Mouse (Mus musculus): ENCODE results near the gene Nat8l. TPM values are rescaled to one million over a fixed set of nuclear protein-coding genes. Genes with fewer than 3 reads are reported as not detected.
"Not testable (repeated sequence)": the region's sequence is repeated elsewhere in the genome, so short reads cannot be mapped to it uniquely, and the experiment has no call there.

Gene Nat8l
- total RNA-seq (2012; rRNA removed): 0.04 TPM in 1 of 2 replicates, not detected in the other
- not detected in 2 replicates for total RNA-seq (2014; rRNA removed)
- not detected in 2 replicates for polyA plus RNA-seq (2012; ENCODE audit: insufficient read length, low read depth)

DNA sequence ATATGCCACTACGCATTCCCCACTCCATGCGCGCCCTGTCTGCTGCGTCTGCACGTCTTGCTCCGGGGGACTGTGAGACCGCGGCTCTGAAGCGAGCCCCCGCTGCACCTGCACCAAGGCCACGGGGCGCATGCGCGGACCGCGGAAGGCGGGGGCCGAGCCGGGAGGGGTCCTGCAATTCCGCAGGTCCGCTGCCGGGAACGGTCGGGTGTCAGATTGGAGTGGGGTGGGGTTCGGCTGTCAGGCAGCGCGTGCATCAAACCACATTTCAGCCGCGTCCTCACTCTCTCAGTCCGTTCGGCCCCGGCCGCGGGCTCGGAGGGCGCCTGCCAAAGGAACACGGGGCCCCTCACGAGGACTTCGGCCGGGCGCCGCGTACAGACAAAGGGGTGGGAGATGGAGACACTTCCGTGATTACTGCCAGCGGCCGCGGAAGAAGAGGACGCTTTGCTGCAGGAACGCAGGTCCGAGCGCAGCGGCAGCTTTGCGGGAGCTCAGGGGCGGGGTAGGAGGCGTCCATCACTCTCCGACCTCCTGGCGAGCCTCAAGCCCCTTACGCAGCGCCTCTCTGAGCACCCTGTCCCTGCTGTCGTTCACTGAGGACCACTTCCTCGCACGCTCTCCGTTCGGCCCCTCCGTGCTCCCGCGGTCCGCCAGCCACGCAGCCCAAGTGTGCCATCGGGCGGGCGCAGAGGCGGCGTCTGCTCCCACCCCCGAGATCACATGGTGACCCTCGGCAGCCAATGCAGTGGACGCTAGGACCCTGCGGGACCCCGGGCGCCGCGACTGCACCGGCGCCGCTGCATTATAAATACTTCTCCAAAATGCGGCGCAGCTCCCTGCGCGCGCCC is at the start of gene Nat8l:
Gene Nat8l (plus strand): TSS at position 142 of the 851 bp plus-strand sequence.
- H3K4me3 ChIP-seq (replicated peaks in 1 of 3; ENCODE audit: low read depth in 2 of 3, low read length in 2 of 3, poor library complexity in 1 of 3): no peak within 1 kb of the TSS
- no peaks in the 10 kb centered on the region for H3K79me2 ChIP-seq (replicated peaks; ENCODE audit: control insufficient read depth, extremely low read depth, insufficient read depth, poor library complexity, severe bottlenecking)
- no peaks in the 10 kb centered on the region for H3K36me3 ChIP-seq (replicated peaks in 1 of 2; ENCODE audit: control insufficient read depth in 1 of 2, insufficient read depth in 1 of 2, low read length in 1 of 2)
- in situ Hi-C loops (cut with MboI; ENCODE audit: low pct_ligation_motif_present, low pct_unique_long_range_greater_than_20kb, low sequenced_read_pairs) (no loop called here), dilution Hi-C loops (cut with MboI; ENCODE audit: extremely low pct_ligation_motif_present, extremely low pct_unique_long_range_greater_than_20kb, low sequenced_read_pairs) (no loop called here)
- H3K4me2 ChIP-seq (ENCODE audit: insufficient read depth, low read depth, poor library complexity, severe bottlenecking): no peak within 1 kb of the TSS
- H3K9ac ChIP-seq (ENCODE audit: insufficient read depth, low read depth): no peak within 1 kb of the TSS
- no peak within 1 kb of the TSS for H3K27ac ChIP-seq (ENCODE audit: insufficient read depth, low read depth)
- no peaks in the 10 kb centered on the region for H3K4me1 ChIP-seq (ENCODE audit: control insufficient read depth in 1 of 2, insufficient read depth in 2 of 2)
- TF ChIP-seq ZMIZ1 (IDR thresholded peaks at IDR 0.05; ENCODE audit: low read depth, low read length): no peak
- no peak for TF ChIP-seq USF1 (IDR thresholded peaks at IDR 0.05; ENCODE audit: low read depth, low read length)
- TF ChIP-seq MAX (IDR thresholded peaks at IDR 0.05; ENCODE audit: low read length): no peak
- TF ChIP-seq JUND (conservative IDR thresholded peaks at IDR 0.05; ENCODE audit: low read depth, low read length): no peak
- no peak for TF ChIP-seq GABPA (IDR thresholded peaks at IDR 0.05; ENCODE audit: insufficient replicate concordance, low read depth, low read length)
- TF ChIP-seq NRF1 (IDR thresholded peaks at IDR 0.05; ENCODE audit: low read depth, low read length): no peak
- no peak for TF ChIP-seq BHLHE40 (IDR thresholded peaks at IDR 0.05; ENCODE audit: low read depth, low read length)
- TF ChIP-seq HCFC1 (IDR thresholded peaks at IDR 0.05; ENCODE audit: low read depth, low read length): no peak
- no peak for TF ChIP-seq CHD2 (IDR thresholded peaks at IDR 0.05; ENCODE audit: low read length)
- no peak for TF ChIP-seq EP300 (IDR thresholded peaks at IDR 0.05; ENCODE audit: low read length)
- TF ChIP-seq SMC3 (IDR thresholded peaks at IDR 0.05; ENCODE audit: low read depth, low read length): no peak
- no peak for TF ChIP-seq TCF12 (IDR thresholded peaks at IDR 0.05; ENCODE audit: low read depth, low read length)
- TF ChIP-seq ZKSCAN1 (IDR thresholded peaks at IDR 0.05; ENCODE audit: borderline replicate concordance, low read depth, low read length): no peak
- no peak for TF ChIP-seq MAFK (IDR thresholded peaks at IDR 0.05; ENCODE audit: insufficient replicate concordance, low read length)
- TF ChIP-seq USF2 (conservative IDR thresholded peaks at IDR 0.05; ENCODE audit: low read depth, low read length): no peak
- TF ChIP-seq UBTF (IDR thresholded peaks at IDR 0.05; ENCODE audit: low read depth, low read length): no peak
- no peak for TF ChIP-seq KAT2A (IDR thresholded peaks at IDR 0.05; ENCODE audit: insufficient replicate concordance, low read length)
- TF ChIP-seq ETS1 (conservative IDR thresholded peaks at IDR 0.05; ENCODE audit: low read depth, low read length): no peak
- no peak for TF ChIP-seq TBP (conservative IDR thresholded peaks at IDR 0.05; ENCODE audit: low read depth, low read length)
- TF ChIP-seq PAX5 (IDR thresholded peaks at IDR 0.05; ENCODE audit: low read length): no peak
- H3K9me3 ChIP-seq (replicated peaks; ENCODE audit: low read length): peaks cover 22% of the 10 kb centered on the region
- no peaks in the 10 kb centered on the region for H3K27me3 ChIP-seq (replicated peaks)
- DNase-seq (ENCODE audit: extremely low read depth): no peak

DNA sequence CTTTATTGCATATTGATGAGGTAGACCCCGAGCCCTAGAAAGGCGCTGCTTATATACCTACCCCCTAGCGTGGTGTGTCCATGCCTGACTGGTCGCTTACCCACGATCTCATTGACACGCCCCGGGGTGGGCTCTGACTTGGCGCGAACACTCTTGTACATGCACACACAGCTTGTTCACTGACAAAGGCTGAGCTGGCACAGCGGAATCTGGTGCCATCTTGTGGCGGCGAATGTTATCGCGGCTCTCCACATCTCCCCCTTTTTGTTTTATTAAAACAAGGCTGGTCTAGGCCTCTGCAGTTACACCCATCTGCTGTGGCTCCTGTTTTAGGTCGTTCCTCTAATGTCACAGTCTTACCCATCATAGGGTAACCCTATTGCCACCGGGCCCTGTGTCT is 48.7 kb upstream of the Nat8l start:
- in situ Hi-C loops (cut with MboI; ENCODE audit: low pct_ligation_motif_present, low pct_unique_long_range_greater_than_20kb, low sequenced_read_pairs): not testable (repeated sequence)

More for the DNA sequence above, 48.7 kb upstream of the Nat8l start:
- H3K4me3 ChIP-seq (replicated peaks in 1 of 3; ENCODE audit: low read depth in 2 of 3, low read length in 2 of 3, poor library complexity in 1 of 3); dilution Hi-C loops (cut with MboI; ENCODE audit: extremely low pct_ligation_motif_present, extremely low pct_unique_long_range_greater_than_20kb, low sequenced_read_pairs); H3K27ac ChIP-seq (ENCODE audit: insufficient read depth, low read depth); H3K9ac ChIP-seq (ENCODE audit: insufficient read depth, low read depth); H3K4me2 ChIP-seq (ENCODE audit: insufficient read depth, low read depth, poor library complexity, severe bottlenecking); H3K27me3 ChIP-seq (replicated peaks); DNase-seq (ENCODE audit: extremely low read depth); H3K79me2 ChIP-seq (replicated peaks; ENCODE audit: control insufficient read depth, extremely low read depth, insufficient read depth, poor library complexity, severe bottlenecking); H3K9me3 ChIP-seq (replicated peaks; ENCODE audit: low read length); H3K4me1 ChIP-seq (ENCODE audit: control insufficient read depth in 1 of 2, insufficient read depth in 2 of 2); H3K36me3 ChIP-seq (replicated peaks in 1 of 2; ENCODE audit: control insufficient read depth in 1 of 2, insufficient read depth in 1 of 2, low read length in 1 of 2): not testable (repeated sequence)
